Mouse (Mus musculus): ENCODE data around the gene Optn.

DNA sequence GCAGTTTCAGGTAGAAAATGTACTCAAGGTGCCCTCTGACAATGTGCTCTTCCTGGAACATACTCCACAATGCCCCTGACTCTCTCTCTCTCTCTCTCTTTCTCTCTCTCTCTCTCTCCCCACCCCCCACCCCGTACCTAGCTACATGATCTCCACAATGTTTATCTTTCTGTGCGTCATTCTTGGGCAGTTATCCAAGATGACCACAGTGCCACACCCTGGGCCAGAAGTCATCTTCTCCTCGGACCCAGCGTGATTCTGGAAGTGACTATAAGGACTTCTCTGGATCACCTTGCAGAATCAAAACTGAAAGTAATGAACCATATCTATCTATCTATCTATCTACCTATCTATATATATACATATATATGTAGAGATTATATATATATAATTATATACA, 4.1 kb upstream of the Optn start:
- TF ChIP-seq CTCF (IDR thresholded peaks at IDR 0.05; ENCODE audit: low read depth, low read length) = no peak
- TF ChIP-seq POLR2A (IDR thresholded peaks at IDR 0.05; ENCODE audit: extremely low read depth, insufficient read depth, low read length) = no peak
